Mouse (Mus musculus) kidney, embryonic 16.5 days (tissue): Measurements from ENCODE around the gene Rnd1. TPM values are rescaled to one million over a fixed set of nuclear protein-coding genes. Genes with fewer than 3 reads are reported as not detected.
A peak's percentile ranks its signal among the peaks of the same experiment; 100 is the strongest.

Experiments
- ATAC-seq: fragments of 200-750 bp; cut with Nextera tagmentation; 2 replicates; pipeline ENCODE4 v1.8.0; 2017; ENCODE audit warnings: moderate TSS enrichment; ENCODE audit not compliant: low FRiP score, low TSS enrichment
- H3K27ac ChIP-seq: fragments of 300-500 bp; sonication (generic); 2 replicates; pipeline ENCODE4 v1.5.1; 2014; ENCODE audit warnings: low read length
- H3K27me3 ChIP-seq: fragments of 300-500 bp; sonication (generic); 2 replicates; pipeline ENCODE4 v1.6.1; 2014; ENCODE audit warnings: low read length, control low read depth, mixed read lengths; ENCODE audit not compliant: insufficient read depth
- H3K36me3 ChIP-seq: fragments of 300-500 bp; sonication (generic); 2 replicates; pipeline ENCODE4 v1.6.1; 2014; ENCODE audit warnings: low read length, control low read depth, mixed read lengths; ENCODE audit not compliant: insufficient read depth
- H3K4me1 ChIP-seq: fragments of 300-500 bp; sonication (generic); 2 replicates; pipeline ENCODE4 v1.6.1; 2014; ENCODE audit warnings: low read length, control low read depth, mixed read lengths; ENCODE audit not compliant: insufficient read depth
- H3K4me2 ChIP-seq: fragments of 300-500 bp; sonication (generic); replicated peaks from 2 replicates; pipeline ENCODE4 v1.6.1; 2014; ENCODE audit warnings: low read depth, low read length
- H3K4me3 ChIP-seq: fragments of 300-500 bp; sonication (generic); 2 replicates; pipeline ENCODE4 v1.5.1; 2014; ENCODE audit warnings: mild to moderate bottlenecking, low read length
- H3K9ac ChIP-seq: fragments of 300-500 bp; sonication (generic); replicated peaks from 2 replicates; pipeline ENCODE4 v1.6.1; 2014; ENCODE audit warnings: low read length
- H3K9me3 ChIP-seq: fragments of 300-500 bp; sonication (generic); 2 replicates; pipeline ENCODE4 v1.6.1; 2016; ENCODE audit warnings: low read length, control low read depth
- WGBS: fragments of 180-500 bp; shearing (Covaris S2); extraction: QIAGEN DNeasy Blood & Tissue Kit; methylation state at CpG from one replicate; pipeline ENCODE4 v1.1.7; 2014; 5-methylcytosine and 5-hydroxymethylcytosine counted together
- polyA plus RNA-seq: library from polyadenylated mRNA; unstranded; fragments of >200 nt; fragmentation: Nextera tagmentation; extraction: Ambion mirVana; gene quantifications from 2 replicates; pipeline ENCODE4 v1.2.1, GENCODE M21; 2015

The Rnd1 gene
- polyA plus RNA-seq, 1 experiment from 2014 or later = 0.75 TPM

DNA sequence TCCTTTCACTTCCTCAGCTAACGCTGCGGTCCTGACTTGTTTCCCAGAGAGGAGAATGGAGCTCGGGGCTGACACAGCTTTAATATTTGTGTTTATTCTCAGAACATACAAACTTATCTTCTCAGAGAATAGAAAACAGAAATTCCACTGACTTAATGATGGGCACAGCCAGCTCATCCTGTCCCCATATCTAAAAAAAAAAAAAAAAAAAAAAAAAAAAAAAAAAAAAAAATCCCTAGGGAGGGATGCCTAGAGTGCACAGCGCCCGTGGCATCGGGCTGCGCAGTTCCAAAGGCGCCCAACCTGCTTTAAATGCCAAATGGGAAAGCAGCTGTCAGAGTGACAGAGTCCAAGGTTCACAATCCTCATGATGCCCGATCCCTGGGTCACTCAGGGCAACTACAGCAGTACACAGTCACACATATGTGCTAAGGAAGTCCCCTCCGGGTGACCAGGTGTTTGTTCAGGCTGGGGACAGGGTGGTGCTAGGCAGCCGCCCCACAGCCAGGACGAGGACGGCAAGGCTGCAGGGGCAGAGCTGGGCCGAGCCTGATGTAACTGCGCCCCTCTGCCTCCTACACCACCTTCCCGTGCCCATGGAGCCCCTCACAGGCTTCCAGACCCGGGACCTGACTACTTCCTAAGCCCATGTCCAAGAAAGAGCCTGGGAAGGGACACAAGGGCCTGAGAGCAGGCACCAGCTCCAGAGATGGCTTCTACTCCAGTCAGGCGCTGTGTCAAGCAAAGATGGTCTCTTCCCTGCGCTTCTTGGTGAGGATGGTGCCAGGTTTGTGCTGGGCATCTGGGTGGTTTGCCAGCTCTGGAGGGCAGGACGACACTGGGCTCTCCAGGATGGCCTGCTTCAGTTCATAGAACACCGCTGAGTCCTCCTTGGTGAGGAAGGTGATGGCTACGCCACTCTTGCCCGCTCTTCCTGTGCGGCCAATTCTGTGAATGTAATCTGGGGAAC is 31.9 kb downstream of the Rnd1 start:
- H3K4me1 ChIP-seq = no peaks in the 10 kb centered on the region
- no peaks in the 10 kb centered on the region for H3K27me3 ChIP-seq
- H3K27ac ChIP-seq = no peak overlapping the region
- no peak for ATAC-seq
- WGBS = 87% methylated on average over 24 of the region's 24 CpGs
- H3K4me2 ChIP-seq = no peak overlapping the region
- H3K9me3 ChIP-seq = no peaks in the 10 kb centered on the region
- peaks cover 91% of the 10 kb centered on the region for H3K36me3 ChIP-seq
- H3K4me3 ChIP-seq = no peak overlapping the region
- H3K9ac ChIP-seq = no peak overlapping the region

DNA sequence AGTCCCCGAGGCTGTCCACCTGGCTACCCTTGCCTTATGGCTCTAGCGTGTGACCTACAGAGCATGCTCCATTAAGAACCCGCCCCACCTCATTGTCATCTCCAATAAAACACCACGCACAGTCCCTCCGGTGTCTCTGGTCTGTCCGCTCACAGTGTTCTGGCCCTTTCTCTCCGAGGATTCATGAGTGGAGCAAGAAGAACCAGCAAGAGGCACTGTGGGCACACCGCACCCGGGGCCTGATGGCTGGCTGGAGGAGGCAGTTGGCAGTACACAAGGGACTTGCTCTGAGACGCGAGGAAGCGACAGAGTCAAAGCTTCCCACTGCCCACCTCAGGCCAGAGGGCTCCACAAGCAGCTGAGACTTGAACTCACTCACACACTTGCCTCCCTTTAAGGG is 32.9 kb downstream of the Rnd1 start:
- WGBS = 83% methylated on average over 12 of the region's 12 CpGs
- peaks cover 84% of the 10 kb centered on the region for H3K36me3 ChIP-seq
- no peak overlapping the region for H3K9ac ChIP-seq
- no peaks in the 10 kb centered on the region for H3K9me3 ChIP-seq
- no peak overlapping the region for H3K4me2 ChIP-seq
- H3K4me1 ChIP-seq = no peaks in the 10 kb centered on the region
- H3K27ac ChIP-seq = no peak overlapping the region
- no peaks in the 10 kb centered on the region for H3K27me3 ChIP-seq
- ATAC-seq = no peak
- no peak overlapping the region for H3K4me3 ChIP-seq

DNA sequence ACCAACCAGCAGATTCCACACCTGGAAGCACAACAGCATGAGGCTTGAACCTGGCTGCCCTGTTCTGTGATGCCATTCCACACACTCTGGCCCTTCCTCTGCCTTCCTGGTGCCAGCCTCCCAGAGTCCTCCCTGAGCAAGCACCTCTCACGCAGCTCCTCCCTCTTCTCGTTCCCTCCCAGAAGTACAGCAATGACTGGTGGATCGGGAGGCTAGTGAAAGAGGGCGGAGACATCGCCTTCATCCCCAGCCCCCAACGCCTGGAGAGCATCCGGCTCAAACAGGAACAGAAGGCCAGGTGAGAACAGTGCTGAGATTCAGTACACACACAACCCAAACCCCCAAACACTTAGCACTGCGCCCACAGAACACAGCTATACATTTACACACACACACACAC is 37.1 kb downstream of the Rnd1 start:
- 35% methylated on average over 8 of the region's 8 CpGs for WGBS
- no peak overlapping the region for H3K4me3 ChIP-seq
- ATAC-seq = 0 out of 2 replicates have a peak, but pooled peaks have one; percentile 25
- H3K4me1 ChIP-seq = peaks cover 15% of the 10 kb centered on the region
- H3K4me2 ChIP-seq = no peak overlapping the region
- H3K9ac ChIP-seq = no peak overlapping the region
- peaks cover 42% of the 10 kb centered on the region for H3K36me3 ChIP-seq
- H3K27ac ChIP-seq = no peak overlapping the region
- no peaks in the 10 kb centered on the region; the same call in 1 of the 2 replicates for H3K27me3 ChIP-seq
- H3K9me3 ChIP-seq = no peaks in the 10 kb centered on the region

GRCm38 (mm10) chr15:98637155-98637554 is 40.1 kb downstream of the Rnd1 start:
- 59% methylated on average over 3 of the region's 3 CpGs for WGBS
- Histone ChIP-seq H3K27ac (no peak overlapping the region), H3K9ac (no peak overlapping the region), H3K36me3 (peaks cover 15% of the 10 kb centered on the region; the same call in 1 of the 2 replicates), H3K9me3 (no peaks in the 10 kb centered on the region), H3K4me3 (no peak overlapping the region), H3K4me2 (no peak overlapping the region), H3K4me1 (peaks cover 34% of the 10 kb centered on the region), H3K27me3 (peaks cover 8% of the 10 kb centered on the region)
- ATAC-seq = no peak

DNA sequence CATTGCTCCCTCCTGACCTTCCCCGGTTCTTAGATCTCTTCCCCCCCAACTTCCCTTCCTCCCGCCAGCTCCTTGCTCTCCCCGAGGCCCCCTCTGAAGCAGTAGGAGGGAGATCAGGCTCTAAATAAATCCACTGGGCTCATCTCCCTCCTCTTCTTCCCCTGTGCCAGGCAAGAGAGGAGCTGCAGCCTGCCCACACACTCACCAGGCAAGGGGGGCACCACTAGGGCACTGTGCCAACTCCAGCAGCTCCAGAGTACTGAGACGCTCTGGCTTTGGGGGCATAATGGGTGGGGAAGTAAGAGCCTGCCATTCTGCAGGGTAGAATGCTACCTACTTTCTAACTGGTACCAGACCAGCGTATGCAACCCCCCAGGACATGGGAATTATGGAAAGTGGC is 40.7 kb downstream of the Rnd1 start:
- Histone ChIP-seq H3K36me3 (0 out of 2 replicates have a peak, but pooled peaks cover 9% of the 10 kb centered on the region), H3K9ac (no peak overlapping the region), H3K4me3 (no peak overlapping the region), H3K27me3 (peaks cover 9% of the 10 kb centered on the region), H3K4me1 (peaks cover 41% of the 10 kb centered on the region), H3K27ac (no peak overlapping the region), H3K9me3 (no peaks in the 10 kb centered on the region), H3K4me2 (peak overlapping the region; percentile 99)
- 46% methylated on average over 5 of the region's 5 CpGs for WGBS
- ATAC-seq = no peak

DNA sequence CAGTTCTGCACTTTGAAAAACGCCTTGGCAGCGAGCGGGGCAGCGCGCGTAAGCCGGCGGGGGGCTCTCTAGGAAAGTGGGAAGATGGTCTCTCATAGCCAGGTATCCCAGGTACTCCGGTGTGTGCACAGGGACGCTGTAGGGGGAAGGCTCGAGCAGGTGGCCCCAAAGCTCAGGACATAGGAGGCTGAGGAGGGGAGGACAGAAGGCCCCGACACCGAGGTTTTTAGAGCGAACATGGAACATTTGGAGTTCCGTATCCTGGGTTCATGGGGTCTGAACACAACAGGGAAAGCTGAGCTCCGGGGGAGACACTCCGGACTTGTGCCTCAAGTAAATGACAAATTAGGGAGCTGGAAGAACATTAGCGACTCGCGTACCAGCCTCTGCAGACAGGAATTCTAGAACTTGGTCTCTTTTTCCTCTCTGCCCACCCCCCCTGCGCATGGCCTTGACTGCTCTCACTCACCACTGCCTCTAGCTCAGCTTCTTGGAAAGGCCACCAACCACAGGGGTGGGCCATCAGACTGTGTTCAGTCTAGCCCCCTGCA is 41.9 kb downstream of the Rnd1 start:
- Histone ChIP-seq H3K9ac (peak overlapping the region; percentile 89), H3K27ac (no peak overlapping the region; the same call in 1 of the 2 replicates), H3K36me3 (0 out of 2 replicates have a peak, but pooled peaks cover 3% of the 10 kb centered on the region), H3K4me3 (peak overlapping the region; percentile 86), H3K27me3 (peaks cover 17% of the 10 kb centered on the region), H3K4me1 (peaks cover 52% of the 10 kb centered on the region), H3K4me2 (peak overlapping the region; percentile 99), H3K9me3 (no peaks in the 10 kb centered on the region)
- no peak for ATAC-seq
- 3% methylated on average over 21 of the region's 21 CpGs for WGBS

DNA sequence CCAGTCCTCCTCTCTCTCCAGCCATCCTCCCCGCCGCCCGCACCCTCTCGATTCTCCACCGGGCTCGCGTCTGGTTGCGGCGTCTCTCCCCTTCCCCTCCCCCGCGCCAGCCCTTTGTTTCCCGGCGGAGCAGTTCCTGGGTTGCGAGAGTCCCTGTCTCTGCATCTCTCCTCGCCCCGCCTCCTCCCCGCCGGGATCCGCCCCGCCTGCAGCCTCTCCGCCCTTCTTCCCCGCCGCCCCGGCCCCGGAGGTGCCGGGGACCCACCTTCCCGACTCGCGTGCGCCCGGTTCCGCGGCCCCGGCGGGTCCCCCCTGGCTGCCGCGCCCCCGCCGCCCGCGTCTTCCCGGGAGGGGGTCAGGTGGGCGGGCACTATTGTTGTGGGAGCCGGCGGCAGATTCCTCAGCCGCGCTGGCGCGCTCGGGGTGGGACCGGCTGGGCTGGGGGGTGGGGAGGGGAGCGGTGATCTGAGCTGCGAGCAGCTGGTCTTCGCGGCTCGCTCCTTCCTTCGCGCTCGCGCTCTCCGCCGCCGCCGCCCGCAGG is 42.6 kb downstream of the Rnd1 start:
- peak overlapping the region; percentile 79 for H3K27ac ChIP-seq
- no peaks in the 10 kb centered on the region for H3K36me3 ChIP-seq
- WGBS = under 1% methylated on average over 40 of the region's 65 CpGs
- H3K4me1 ChIP-seq = peaks cover 58% of the 10 kb centered on the region
- peak overlapping the region; percentile 99 for H3K4me2 ChIP-seq
- peak overlapping the region; percentile 89 for H3K9ac ChIP-seq
- ATAC-seq = peak; percentile 64
- H3K9me3 ChIP-seq = no peaks in the 10 kb centered on the region
- peaks cover 22% of the 10 kb centered on the region for H3K27me3 ChIP-seq
- H3K4me3 ChIP-seq = peak overlapping the region; percentile 86

DNA sequence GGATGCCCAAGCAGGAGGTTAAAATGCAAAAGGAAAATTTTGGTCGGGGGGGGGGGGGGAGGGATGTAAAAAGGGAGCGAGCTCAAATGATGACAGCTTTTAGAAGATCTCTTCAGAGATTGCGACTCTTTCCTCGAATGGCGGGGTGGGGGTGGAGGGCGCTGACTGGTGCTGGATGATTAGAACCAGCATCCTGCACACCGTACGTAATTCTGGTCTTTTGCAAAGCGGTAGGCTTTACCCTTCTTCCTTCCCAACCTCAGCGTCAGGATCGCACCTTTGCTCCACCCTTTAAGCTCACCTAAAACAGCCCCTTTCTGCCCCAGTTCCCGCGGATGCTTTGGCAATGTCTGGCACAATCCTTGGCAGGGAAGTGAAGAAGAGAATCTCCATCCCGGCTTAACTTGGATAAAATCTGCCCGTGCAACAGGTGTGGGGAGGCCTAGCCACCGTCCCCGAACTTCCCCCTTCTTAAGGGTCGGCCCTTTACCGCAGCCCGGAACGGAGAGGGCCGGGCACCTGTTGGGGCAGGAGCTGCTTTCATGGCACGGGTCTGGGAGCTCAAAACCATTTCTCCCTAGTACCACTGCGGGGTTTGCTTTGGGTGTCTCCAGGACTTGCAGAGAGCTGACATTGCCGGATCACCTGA is 43.3 kb downstream of the Rnd1 start:
- Histone ChIP-seq H3K9me3 (no peaks in the 10 kb centered on the region), H3K36me3 (no peaks in the 10 kb centered on the region), H3K9ac (peak overlapping the region; percentile 89), H3K4me1 (peaks cover 64% of the 10 kb centered on the region), H3K4me2 (peak overlapping the region; percentile 99), H3K4me3 (peak overlapping the region; percentile 86), H3K27me3 (peaks cover 25% of the 10 kb centered on the region), H3K27ac (0 out of 2 replicates have a peak overlapping the region, but pooled peaks have one; percentile 79)
- ATAC-seq = peak; percentile 3; the same call in 1 of the 2 replicates
- WGBS = under 1% methylated on average over 25 of the region's 25 CpGs

- H3K9me3 ChIP-seq = no peaks in the 10 kb centered on the region
- H3K4me2 ChIP-seq = peak overlapping the region; percentile 99
- peaks cover 74% of the 10 kb centered on the region for H3K4me1 ChIP-seq
- peak overlapping the region; percentile 86 for H3K4me3 ChIP-seq
- ATAC-seq = no peak
- 6% methylated on average over 4 of the region's 4 CpGs for WGBS
- H3K27ac ChIP-seq = no peak overlapping the region
- H3K9ac ChIP-seq = peak overlapping the region; percentile 66
- peaks cover 25% of the 10 kb centered on the region for H3K27me3 ChIP-seq
- no peaks in the 10 kb centered on the region for H3K36me3 ChIP-seq
Observed at GRCm38 (mm10) chr15:98632921-98633320, 44.3 kb downstream of the Rnd1 start.
